Mouse (Mus musculus) heart, postnatal 0 days (tissue): ENCODE measurements around the gene B4galnt2.

ENCODE experiments used
- CTCF ChIP-seq: IDR thresholded peaks from 2 replicates; pipeline ENCODE4 v1.5.1; 2016; ENCODE audit warnings: antibody characterized with exemption, control low read depth, low read depth
- EP300 ChIP-seq: IDR thresholded peaks from 2 replicates; pipeline ENCODE4 v1.6.1; 2016; ENCODE audit warnings: antibody characterized with exemption, low read depth

- TF ChIP-seq CTCF (no peak), EP300 (no peak)
Observed at GRCm38 (mm10) chr11:95890462-95891051, 24.1 kb downstream of the B4galnt2 start.
